Mouse (Mus musculus) small intestine, adult 2 months (tissue): ENCODE results near the gene Ubl3. TPM values are rescaled to one million over a fixed set of nuclear protein-coding genes. Genes with fewer than 3 reads are reported as not detected.
A peak's percentile ranks its signal among the peaks of the same experiment; 100 is the strongest.

Source experiments
- H3K27ac ChIP-seq: fragments of 200-500 bp; 2 replicates; pipeline ENCODE4 v1.5.1; 2012; ENCODE audit warnings: low read depth, low read length, control low read depth, inconsistent platforms; ENCODE audit not compliant: insufficient read depth
- H3K27me3 ChIP-seq: fragments of 200-500 bp; 2 replicates; pipeline ENCODE4 v1.6.1; 2012; ENCODE audit warnings: mild to moderate bottlenecking, moderate library complexity, low read length, inconsistent platforms; ENCODE audit not compliant: control insufficient read depth, insufficient read depth
- H3K36me3 ChIP-seq: fragments of 200-500 bp; 2 replicates; pipeline ENCODE4 v1.6.1; 2012; ENCODE audit warnings: mild to moderate bottlenecking, low read length, control low read depth, inconsistent platforms; ENCODE audit not compliant: control insufficient read depth, insufficient read depth
- H3K4me1 ChIP-seq: fragments of 200-500 bp; 2 replicates; pipeline ENCODE4 v1.6.1; 2012; ENCODE audit warnings: low read length, inconsistent platforms, mixed read lengths; ENCODE audit not compliant: control insufficient read depth, insufficient read depth, insufficient read length
- H3K4me3 ChIP-seq: fragments of 200-500 bp; 2 replicates; pipeline ENCODE4 v1.5.1; 2012; ENCODE audit warnings: low read depth, mild to moderate bottlenecking, control low read depth, inconsistent platforms, low read length, moderate library complexity
- CTCF ChIP-seq: fragments of 200-500 bp; IDR thresholded peaks from 2 replicates; pipeline ENCODE4 v1.5.1; 2012; ENCODE audit warnings: low read depth, mild to moderate bottlenecking, control low read depth, inconsistent platforms, low read length, moderate library complexity, mixed read lengths; ENCODE audit not compliant: insufficient replicate concordance, insufficient read length; ENCODE audit errors: extremely low read depth
- POLR2A ChIP-seq: fragments of 200-500 bp; IDR thresholded peaks from 2 replicates; pipeline ENCODE4 v1.6.1; 2012; ENCODE audit warnings: low read depth, mild to moderate bottlenecking, control low read depth, inconsistent platforms, low read length, moderate library complexity
- whole genome bisulfite sequencing: fragments of 180-500 bp; shearing (Covaris S2); methylation state at CpG from one replicate; pipeline ENCODE4 v1.1.7; 2018; 5-methylcytosine and 5-hydroxymethylcytosine counted together
- polyA plus RNA-seq: library from polyadenylated mRNA; depleted of rRNA; stranded (reverse); fragments of >200 nt; gene quantifications from 2 replicates; pipeline ENCODE4 v1.2.3, GENCODE M21; 2012

The Ubl3 gene
- polyA plus RNA-seq, 1 experiment = 68.2 TPM

GRCm38 (mm10) chr5:148505381-148505780 is 47.2 kb downstream of the Ubl3 start:
- no peak for TF ChIP-seq CTCF
- TF ChIP-seq POLR2A = no peak
- H3K4me3 ChIP-seq = no peak overlapping the region
- 97% methylated on average over 17 of the region's 17 CpGs for WGBS

DNA sequence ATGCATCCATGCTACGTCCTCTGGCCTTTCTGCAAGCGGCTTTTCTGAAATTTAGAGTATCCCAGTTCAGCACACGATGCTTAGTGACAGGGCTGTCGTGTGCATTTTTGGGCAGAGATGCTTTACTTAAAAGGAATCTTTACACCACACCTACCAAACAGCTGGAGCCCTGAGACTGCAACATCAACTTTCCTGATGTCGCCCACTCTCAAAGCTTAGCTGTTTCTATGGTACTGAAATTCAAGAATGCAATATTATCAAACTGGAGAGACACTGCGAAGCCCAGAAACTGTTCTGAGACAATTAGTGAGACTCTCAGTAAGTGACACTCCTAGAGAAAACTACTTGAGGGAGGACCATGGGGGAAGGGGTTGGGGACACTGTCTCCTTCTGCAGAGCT is 50.4 kb downstream of the Ubl3 start:
- no peaks in the 10 kb centered on the region for H3K4me1 ChIP-seq
- H3K27ac ChIP-seq = no peak overlapping the region
- TF ChIP-seq CTCF (no peak), POLR2A (no peak)
- H3K27me3 ChIP-seq = no peaks in the 10 kb centered on the region
- WGBS = 92% methylated on average over 6 of the region's 6 CpGs
- peaks cover 26% of the 10 kb centered on the region for H3K36me3 ChIP-seq
- H3K4me3 ChIP-seq = no peak overlapping the region

More at GRCm38 (mm10) chr5:148505381-148505780, 47.2 kb downstream of the Ubl3 start:
- H3K4me1 ChIP-seq = no peaks in the 10 kb centered on the region
- no peaks in the 10 kb centered on the region for H3K27me3 ChIP-seq
- peaks cover 40% of the 10 kb centered on the region for H3K36me3 ChIP-seq
- H3K27ac ChIP-seq = no peak overlapping the region

- H3K27ac ChIP-seq = 0 out of 2 replicates have a peak overlapping the region, but pooled peaks have one; percentile 19
- TF ChIP-seq POLR2A (no peak), CTCF (no peak)
- WGBS = 83% methylated on average over 6 of the region's 6 CpGs
- no peaks in the 10 kb centered on the region for H3K27me3 ChIP-seq
- no peak overlapping the region for H3K4me3 ChIP-seq
- peaks cover 17% of the 10 kb centered on the region for H3K36me3 ChIP-seq
- no peaks in the 10 kb centered on the region for H3K4me1 ChIP-seq
Observed at GRCm38 (mm10) chr5:148501228-148501957, 51.2 kb downstream of the Ubl3 start.

DNA sequence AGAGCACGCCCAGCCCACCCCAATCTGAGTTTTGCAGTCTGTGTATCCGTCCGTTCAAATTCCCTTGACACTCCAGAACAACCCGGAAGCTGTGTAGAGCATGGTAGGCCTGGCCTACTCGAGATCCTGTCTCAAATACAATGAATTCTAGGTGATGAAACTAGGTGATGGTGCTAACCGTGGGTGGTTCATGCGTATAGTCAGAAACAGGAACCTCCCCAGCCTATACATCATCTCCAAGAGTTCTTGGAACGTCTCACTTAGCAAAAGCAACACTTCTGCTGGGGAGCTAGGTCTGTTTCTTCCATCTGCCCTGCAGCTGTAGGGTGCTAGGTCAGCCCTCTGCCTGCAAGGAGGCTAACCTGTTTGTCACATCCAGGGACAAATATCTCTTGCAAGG is 52.1 kb downstream of the Ubl3 start:
- H3K4me3 ChIP-seq = no peak overlapping the region
- WGBS = 82% methylated on average over 8 of the region's 8 CpGs
- H3K36me3 ChIP-seq = peaks cover 8% of the 10 kb centered on the region
- no peaks in the 10 kb centered on the region for H3K4me1 ChIP-seq
- H3K27ac ChIP-seq = no peak overlapping the region
- H3K27me3 ChIP-seq = no peaks in the 10 kb centered on the region
- TF ChIP-seq CTCF = no peak

- peaks cover 2% of the 10 kb centered on the region; the same call in 1 of the 2 replicates for H3K4me1 ChIP-seq
- TF ChIP-seq CTCF = no peak
- no peak for TF ChIP-seq POLR2A
- no peak overlapping the region for H3K4me3 ChIP-seq
- WGBS = 69% methylated on average over 5 of the region's 5 CpGs
- H3K36me3 ChIP-seq = peaks cover 4% of the 10 kb centered on the region
- no peaks in the 10 kb centered on the region for H3K27me3 ChIP-seq
- H3K27ac ChIP-seq = no peak overlapping the region
Observed at GRCm38 (mm10) chr5:148499616-148500015, 53.0 kb downstream of the Ubl3 start.

DNA sequence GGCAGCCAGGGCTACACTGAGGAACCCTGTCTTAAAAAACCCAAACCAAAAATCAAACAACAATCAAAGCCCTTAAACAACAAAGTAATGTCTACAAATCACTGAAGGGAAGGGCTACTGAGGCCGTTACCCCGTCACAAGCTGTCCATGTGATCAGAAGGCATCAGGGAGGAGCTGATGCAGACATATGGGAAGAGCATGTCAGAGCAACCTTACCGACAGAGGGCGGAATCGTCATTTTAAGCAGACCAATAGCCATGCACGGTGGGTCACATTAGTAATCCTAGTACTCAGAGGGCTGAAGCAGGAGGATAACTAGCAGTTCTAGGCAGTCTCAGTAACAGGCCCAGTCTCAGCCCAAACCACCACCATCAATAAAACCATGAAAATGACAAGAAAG is 56.6 kb downstream of the Ubl3 start:
- TF ChIP-seq CTCF (no peak), POLR2A (no peak)
- Histone ChIP-seq H3K4me3 (no peak overlapping the region), H3K27me3 (no peaks in the 10 kb centered on the region), H3K4me1 (peaks cover 2% of the 10 kb centered on the region; the same call in 1 of the 2 replicates), H3K27ac (no peak overlapping the region), H3K36me3 (no peaks in the 10 kb centered on the region)
- 83% methylated on average over 6 of the region's 6 CpGs for WGBS

DNA sequence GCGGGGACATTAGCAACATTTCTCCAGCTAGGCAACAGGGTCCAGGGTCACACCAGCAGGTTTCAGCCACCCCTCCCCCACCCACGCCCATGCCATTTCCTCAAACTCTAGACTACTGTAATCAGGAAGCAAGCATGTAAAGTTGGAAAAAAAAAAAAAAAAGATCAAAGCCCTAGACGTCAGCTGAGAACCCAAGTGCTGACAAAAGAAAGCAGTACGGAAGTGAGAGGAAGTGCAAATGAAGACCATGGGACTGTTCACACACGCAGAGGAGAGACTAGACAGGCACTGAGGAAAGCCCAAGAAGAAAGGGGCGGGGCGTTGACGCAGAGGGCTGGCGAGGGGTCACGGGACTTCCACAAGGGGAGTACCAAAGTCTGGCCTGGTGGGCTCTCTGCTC is 57.4 kb downstream of the Ubl3 start:
- H3K36me3 ChIP-seq = no peaks in the 10 kb centered on the region
- peak overlapping the region; percentile 42 for H3K4me3 ChIP-seq
- no peak for TF ChIP-seq CTCF
- TF ChIP-seq POLR2A = no peak
- 13% methylated on average over 10 of the region's 10 CpGs for WGBS
- H3K27me3 ChIP-seq = no peaks in the 10 kb centered on the region
- H3K27ac ChIP-seq = no peak overlapping the region
- peaks cover 2% of the 10 kb centered on the region; the same call in 1 of the 2 replicates for H3K4me1 ChIP-seq
